ENCODE assay signal across 26 mouse cellular contexts in genomic region chr6:114895191-114895590, GRCm38 (mm10).
DNase-seq lines count a peak whose midpoint lies in the region; ATAC-seq and TF ChIP-seq lines count a peak whose summit lies in the region.
"Had no signal": no experiment of that assay in that cellular context is flagged by ENCODE, and none has a peak within 500 bp of the region (broad histone marks: within the 10 kb centered on the region; RNA-seq: fewer than 3 reads in every experiment).

No protein-coding gene starts in this region.

- no peak overlapping the region for H3K4me3 ChIP-seq in gastrocnemius, adult 2 months
- H3K4me3 ChIP-seq in liver, postnatal 0 days (ENCODE audit: low read depth, low read length): no peak overlapping the region
- H3K4me3 ChIP-seq in liver, embryonic 11.5 days (ENCODE audit: low read depth, low read length): no peak overlapping the region
- no peak overlapping the region for H3K4me3 ChIP-seq in brown adipose tissue, adult 24 weeks (ENCODE audit: insufficient read depth, low read depth, low read length)
- H3K4me3 ChIP-seq in forebrain, embryonic 14.5 days (ENCODE audit: low read depth, low read length): no peak overlapping the region
- H3K4me3 ChIP-seq: embryonic facial prominence, embryonic 13.5 days; forebrain, embryonic 10.5 days; forebrain, embryonic 13.5 days; heart, embryonic 10.5 days; heart, embryonic 13.5 days; hindbrain, embryonic 15.5 days; intestine, embryonic 15.5 days had no signal

- no peak for TF ChIP-seq EP300 in liver, postnatal 0 days (IDR thresholded peaks at IDR 0.05; ENCODE audit: low read depth)

- H3K27me3 ChIP-seq in liver, postnatal 0 days (ENCODE audit: insufficient read depth, low read length): no peaks in the 10 kb centered on the region
- no peaks in the 10 kb centered on the region for H3K27me3 ChIP-seq in liver, embryonic 11.5 days (replicated peaks; ENCODE audit: control insufficient read depth, insufficient read depth, low read length)
- H3K27me3 ChIP-seq in forebrain, embryonic 14.5 days (replicated peaks; ENCODE audit: control insufficient read depth, insufficient read depth, low read length): no peaks in the 10 kb centered on the region
- H3K27me3 ChIP-seq: embryonic facial prominence, embryonic 13.5 days; forebrain, embryonic 13.5 days; heart, embryonic 13.5 days; hindbrain, embryonic 15.5 days; intestine, embryonic 15.5 days had no signal

- peaks cover 3% of the 10 kb centered on the region; the same call in 1 of the 2 replicates for H3K36me3 ChIP-seq in liver, postnatal 0 days (replicated peaks; ENCODE audit: insufficient read depth, low read length)
- H3K36me3 ChIP-seq in liver, embryonic 11.5 days (ENCODE audit: control insufficient read depth, insufficient read depth, low read length): peaks cover 2% of the 10 kb centered on the region; the same call in 1 of the 2 replicates
- H3K36me3 ChIP-seq in forebrain, embryonic 14.5 days (ENCODE audit: control insufficient read depth, insufficient read depth, low read length): no peaks in the 10 kb centered on the region
- H3K36me3 ChIP-seq: hindbrain, embryonic 15.5 days had no signal

- WGBS in liver, postnatal 0 days (ENCODE audit: insufficient replicate concordance): 86% methylated on average over 7 of the region's 7 CpGs
- WGBS in liver, embryonic 11.5 days: 90% methylated on average over 7 of the region's 7 CpGs
- 92% methylated on average over 7 of the region's 7 CpGs for WGBS in forebrain, embryonic 14.5 days

- ATAC-seq in liver, postnatal 0 days: no peak
- no peak for ATAC-seq in liver, embryonic 11.5 days (replicated peaks; ENCODE audit: low FRiP score)
- ATAC-seq in forebrain, embryonic 14.5 days: no peak
- ATAC-seq: forebrain, embryonic 13.5 days; forebrain, postnatal 0 days; intestine, embryonic 15.5 days had no signal

- H3K9ac ChIP-seq in liver, postnatal 0 days (replicated peaks): no peak overlapping the region
- H3K9ac ChIP-seq in liver, embryonic 11.5 days (ENCODE audit: low read depth, low read length): no peak overlapping the region
- no peak overlapping the region for H3K9ac ChIP-seq in forebrain, embryonic 14.5 days (ENCODE audit: low read length)
- H3K9ac ChIP-seq: embryonic facial prominence, embryonic 13.5 days; forebrain, embryonic 13.5 days; forebrain, postnatal 0 days; hindbrain, embryonic 15.5 days; intestine, embryonic 15.5 days had no signal

- TF ChIP-seq CTCF in gastrocnemius, adult 2 months (IDR thresholded peaks at IDR 0.05): no peak
- TF ChIP-seq CTCF in liver, postnatal 0 days (IDR thresholded peaks at IDR 0.05; ENCODE audit: low read depth): no peak

- H3K4me2 ChIP-seq in liver, postnatal 0 days (ENCODE audit: low read depth, low read length): no peak overlapping the region
- no peak overlapping the region for H3K4me2 ChIP-seq in liver, embryonic 11.5 days
- no peak overlapping the region for H3K4me2 ChIP-seq in forebrain, embryonic 14.5 days (ENCODE audit: low read length)
- H3K4me2 ChIP-seq: embryonic facial prominence, embryonic 13.5 days; forebrain, embryonic 13.5 days; heart, embryonic 13.5 days; hindbrain, embryonic 15.5 days; intestine, embryonic 15.5 days had no signal

- intact Hi-C loops in gastrocnemius, adult 2 months (cut with DNase I): no loop called here

- H3K9me3 ChIP-seq in liver, postnatal 0 days (ENCODE audit: low read length): no peaks in the 10 kb centered on the region
- no peaks in the 10 kb centered on the region for H3K9me3 ChIP-seq in liver, embryonic 11.5 days (ENCODE audit: control insufficient read depth, low read length)
- no peaks in the 10 kb centered on the region for H3K9me3 ChIP-seq in forebrain, embryonic 14.5 days (replicated peaks; ENCODE audit: control insufficient read depth, low read length)
- H3K9me3 ChIP-seq: embryonic facial prominence, embryonic 13.5 days; forebrain, embryonic 10.5 days; heart, embryonic 10.5 days; heart, embryonic 13.5 days; hindbrain, embryonic 15.5 days; intestine, embryonic 15.5 days had no signal

- no peak for DNase-seq in gastrocnemius, adult 2 months
- no peak for DNase-seq in gastrocnemius, postnatal 4 days (ENCODE audit: low spot score in 2 of 2)
- DNase-seq in liver, postnatal 0 days: no peak
- no peak for DNase-seq in liver, embryonic 11.5 days (ENCODE audit: low spot score)
- peak; percentile 40 for DNase-seq in CD4-positive helper T cell, adult 2 months (ENCODE audit: low read depth, low spot score)
- DNase-seq in forebrain, embryonic 14.5 days (ENCODE audit: low spot score): no peak
- no peak for DNase-seq in cerebellum, postnatal 25 days
- DNase-seq: adrenal gland, adult 8-10 months; adrenal gland, postnatal 25 days; cerebellum, adult 18-20 months; cerebellum, adult 9-10 months; cerebellum, postnatal 14 days; forebrain, postnatal 0 days; gastrocnemius, postnatal 10 days; gastrocnemius, postnatal 36 days; heart, adult 18-20 months; heart, postnatal 14 days; heart, postnatal 4 days had no signal

- peak overlapping the region; percentile 88 for H3K27ac ChIP-seq in gastrocnemius, adult 2 months
- peak overlapping the region; percentile 98; the same call in 1 of the 2 replicates for H3K27ac ChIP-seq in liver, postnatal 0 days (ENCODE audit: low read depth)
- H3K27ac ChIP-seq in liver, embryonic 11.5 days (ENCODE audit: low read depth, low read length): no peak overlapping the region
- peak overlapping the region; percentile 20; the same call in 1 of the 2 replicates for H3K27ac ChIP-seq in brown adipose tissue, adult 24 weeks (replicated peaks; ENCODE audit: low read depth, low read length)
- H3K27ac ChIP-seq in forebrain, embryonic 14.5 days (ENCODE audit: low read depth, low read length): no peak overlapping the region
- H3K27ac ChIP-seq: forebrain, embryonic 13.5 days; hindbrain, embryonic 15.5 days; intestine, embryonic 15.5 days had no signal

- peaks cover 68% of the 10 kb centered on the region for H3K4me1 ChIP-seq in liver, postnatal 0 days (ENCODE audit: insufficient read depth)
- H3K4me1 ChIP-seq in liver, embryonic 11.5 days (replicated peaks; ENCODE audit: control insufficient read depth, insufficient read depth, low read length): peaks cover 52% of the 10 kb centered on the region
- H3K4me1 ChIP-seq in brown adipose tissue, adult 24 weeks (ENCODE audit: control insufficient read depth, insufficient read depth, insufficient read length, low read length): peaks cover 59% of the 10 kb centered on the region
- peaks cover 43% of the 10 kb centered on the region for H3K4me1 ChIP-seq in forebrain, embryonic 14.5 days (ENCODE audit: control insufficient read depth, insufficient read depth, low read length)

Comparison
In these comparisons a context has a peak if more than half of its experiments do, and no peak if none do; other contexts are left out.
1. H3K27ac ChIP-seq: peak in gastrocnemius, adult 2 months (single experiment), liver, postnatal 0 days (single experiment) and brown adipose tissue, adult 24 weeks (single experiment); none in liver, embryonic 11.5 days (single experiment) and forebrain, embryonic 14.5 days (single experiment).